15 mouse cellular contexts compared by ENCODE assay signal in the genomic region with DNA sequence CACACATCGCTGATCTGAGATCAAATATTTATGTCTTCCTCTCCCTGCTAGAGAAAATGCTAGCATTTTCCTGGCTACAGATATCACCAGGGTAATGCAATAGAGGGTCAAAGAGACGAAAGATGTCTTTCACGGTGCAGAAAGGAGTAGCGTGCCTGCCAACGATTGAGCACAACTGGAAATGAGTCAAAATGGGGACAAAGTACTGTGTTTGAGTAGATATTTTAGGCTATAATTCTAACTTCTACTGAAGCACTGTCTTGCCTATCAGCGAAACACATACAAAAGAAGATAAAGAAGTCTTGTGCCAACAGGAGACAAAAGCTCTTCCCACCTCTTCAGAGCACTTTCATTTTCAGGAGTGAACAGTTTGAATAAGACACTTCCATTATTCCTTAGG. TPM values are rescaled to one million over a fixed set of nuclear protein-coding genes. Genes with fewer than 3 reads are reported as not detected.
A peak's percentile ranks its signal among the peaks of the same experiment; 100 is the strongest.
DNase-seq lines count a peak whose midpoint lies in the region; ATAC-seq and TF ChIP-seq lines count a peak whose summit lies in the region.
"Had no signal": no experiment of that assay in that cellular context is flagged by ENCODE, and none has a peak within 500 bp of the region (broad histone marks: within the 10 kb centered on the region; RNA-seq: fewer than 3 reads in every experiment).

No protein-coding gene starts in this region.

- WGBS in intestine, embryonic 15.5 days: 61% methylated on average over 6 of the region's 6 CpGs
- WGBS in small intestine, adult 2 months: 28% methylated on average over 6 of the region's 6 CpGs

- H3K4me3 ChIP-seq in MEL (ENCODE audit: control insufficient read depth in 1 of 2, insufficient read depth in 1 of 2, low read depth in 2 of 2, low read length in 2 of 2): peak overlapping the region; percentile 54 to 62
- no peak overlapping the region for H3K4me3 ChIP-seq in intestine, embryonic 15.5 days (replicated peaks)
- no peak overlapping the region for H3K4me3 ChIP-seq in small intestine, adult 2 months (ENCODE audit: low read depth, low read length)
- H3K4me3 ChIP-seq: forebrain, embryonic 10.5 days; gastrocnemius, adult 2 months; hindbrain, embryonic 10.5 days had no signal

- peaks cover 0 to 31% of the 10 kb centered on the region in 2 experiments; a peak in 2 of 4 replicates for H3K36me3 ChIP-seq in MEL (ENCODE audit: control insufficient read depth in 1 of 2, insufficient read depth in 2 of 2, low read length in 2 of 2)
- no peaks in the 10 kb centered on the region for H3K36me3 ChIP-seq in intestine, embryonic 15.5 days
- no peaks in the 10 kb centered on the region for H3K36me3 ChIP-seq in small intestine, adult 2 months (ENCODE audit: control insufficient read depth, insufficient read depth, low read length)
- H3K36me3 ChIP-seq: forebrain, embryonic 10.5 days; hindbrain, embryonic 10.5 days had no signal

- ATAC-seq in intestine, embryonic 15.5 days: no peak
- peak; percentile 35; the same call in 1 of the 2 replicates for ATAC-seq in megakaryocyte-erythroid progenitor cell, adult 5-6 weeks (replicated peaks; ENCODE audit: low FRiP score, low TSS enrichment, poor library complexity, severe bottlenecking)
- ATAC-seq: forebrain, postnatal 0 days; hindbrain, postnatal 0 days had no signal

- peak; percentile 45 to 58; a peak in 3 of 4 replicates for TF ChIP-seq EP300 in MEL (IDR thresholded peaks at IDR 0.05; ENCODE audit: low read depth in 1 of 2, low read length in 2 of 2)

- TF ChIP-seq POLR2A in MEL (IDR thresholded peaks at IDR 0.05; ENCODE audit: control insufficient read depth in 1 of 2, insufficient read depth in 1 of 2, low read depth in 1 of 2, low read length in 2 of 2, poor library complexity in 1 of 2): no peak
- TF ChIP-seq POLR2A in small intestine, adult 2 months (IDR thresholded peaks at IDR 0.05; ENCODE audit: low read depth, low read length): no peak

- TF ChIP-seq RAD21 in MEL (IDR thresholded peaks at IDR 0.05; ENCODE audit: low read depth, low read length): no peak

- DNase-seq in MEL (ENCODE audit: low read depth, low spot score): peak; percentile 75
- DNase-seq in heart, adult 18-20 months: no peak
- DNase-seq in cerebellum, adult 8-10 months: no peak
- DNase-seq: cerebellum, adult 11-12 months; heart, adult 11 months had no signal

- no peaks in the 10 kb centered on the region for H3K27me3 ChIP-seq in MEL (ENCODE audit: control insufficient read depth in 1 of 2, insufficient read depth in 2 of 2, low read length in 2 of 2)
- H3K27me3 ChIP-seq in intestine, embryonic 15.5 days (replicated peaks): no peaks in the 10 kb centered on the region
- no peaks in the 10 kb centered on the region for H3K27me3 ChIP-seq in small intestine, adult 2 months (ENCODE audit: control insufficient read depth, insufficient read depth, low read length)

- peaks cover 1% of the 10 kb centered on the region; the same call in 1 of the 2 replicates for H3K79me2 ChIP-seq in MEL (ENCODE audit: control insufficient read depth, insufficient read depth, low read length, poor library complexity)

- peaks cover 6 to 31% of the 10 kb centered on the region in 2 experiments for H3K4me1 ChIP-seq in MEL (ENCODE audit: control insufficient read depth in 1 of 2, insufficient read depth in 2 of 2, low read length in 2 of 2)
- no peaks in the 10 kb centered on the region for H3K4me1 ChIP-seq in intestine, embryonic 15.5 days (replicated peaks)
- peaks cover 5% of the 10 kb centered on the region; the same call in 1 of the 2 replicates for H3K4me1 ChIP-seq in small intestine, adult 2 months (ENCODE audit: control insufficient read depth, insufficient read depth, insufficient read length, low read length)
- H3K4me1 ChIP-seq: hindbrain, embryonic 10.5 days had no signal

- peak overlapping the region; percentile 66 for H3K9ac ChIP-seq in MEL (ENCODE audit: control insufficient read depth, low read depth, low read length, poor library complexity, severe bottlenecking)
- no peak overlapping the region for H3K9ac ChIP-seq in intestine, embryonic 15.5 days
- H3K9ac ChIP-seq: forebrain, postnatal 0 days; hindbrain, embryonic 14.5 days had no signal

- no peaks in the 10 kb centered on the region for H3K9me3 ChIP-seq in MEL (replicated peaks; ENCODE audit: insufficient read depth, low read length)
- H3K9me3 ChIP-seq in intestine, embryonic 15.5 days: no peaks in the 10 kb centered on the region
- H3K9me3 ChIP-seq: forebrain, embryonic 10.5 days; hindbrain, embryonic 10.5 days had no signal

- H3K27ac ChIP-seq in MEL (ENCODE audit: control insufficient read depth, low read depth, low read length): peak overlapping the region; percentile 76
- no peak overlapping the region for H3K27ac ChIP-seq in intestine, embryonic 15.5 days
- peak overlapping the region; percentile 81 for H3K27ac ChIP-seq in small intestine, adult 2 months (ENCODE audit: insufficient read depth, low read depth, low read length)
- H3K27ac ChIP-seq: forebrain, embryonic 10.5 days; gastrocnemius, adult 2 months; hindbrain, embryonic 10.5 days; hindbrain, embryonic 14.5 days; hindbrain, postnatal 0 days had no signal

- 0 out of 2 replicates have a peak overlapping the region, but pooled peaks have one; percentile 9 for H3K4me2 ChIP-seq in intestine, embryonic 15.5 days (replicated peaks)
- H3K4me2 ChIP-seq: heart, embryonic 11.5 days; hindbrain, embryonic 14.5 days had no signal

- no peak; a peak in 1 of 6 replicates for TF ChIP-seq CTCF in MEL (IDR thresholded peaks at IDR 0.05 in 2 of 3, conservative IDR thresholded peaks at IDR 0.05 in 1 of 3; ENCODE audit: control insufficient read depth in 1 of 3, insufficient read depth in 1 of 3, low read depth in 2 of 3, low read length in 3 of 3, poor library complexity in 1 of 3, severe bottlenecking in 1 of 3)
- no peak for TF ChIP-seq CTCF in small intestine, adult 2 months (IDR thresholded peaks at IDR 0.05; ENCODE audit: extremely low read depth, insufficient read length, insufficient replicate concordance, low read depth, low read length)

TF ChIP-seq in MEL, 35 proteins besides CTCF, POLR2A, EP300 and RAD21:
- peak; percentile 51; the same call in 1 of the 2 replicates for TF ChIP-seq RCOR1 (IDR thresholded peaks at IDR 0.05; ENCODE audit: low read depth, low read length)
- TF ChIP-seq GATA1 (IDR thresholded peaks at IDR 0.05; ENCODE audit: low read depth, low read length): peak; percentile 77
- TF ChIP-seq MYC (IDR thresholded peaks at IDR 0.05; ENCODE audit: low read depth, low read length): no peak
- TF ChIP-seq MAX (IDR thresholded peaks at IDR 0.05; ENCODE audit: low read length): peak; percentile 80
- TF ChIP-seq TBP (IDR thresholded peaks at IDR 0.05; ENCODE audit: low read depth, low read length): no peak
- peak; percentile 47 for TF ChIP-seq TCF12 (IDR thresholded peaks at IDR 0.05; ENCODE audit: low read depth, low read length)
- peak; percentile 57; the same call in 1 of the 2 replicates for TF ChIP-seq ETS1 (IDR thresholded peaks at IDR 0.05; ENCODE audit: low read depth, low read length)
- peak; percentile 44; the same call in 1 of the 2 replicates for TF ChIP-seq MEF2A (IDR thresholded peaks at IDR 0.05; ENCODE audit: extremely low read depth, insufficient replicate concordance, low read depth, low read length, poor library complexity, severe bottlenecking)
- TF ChIP-seq MAZ (IDR thresholded peaks at IDR 0.05; ENCODE audit: low read depth, low read length): no peak
- peak; percentile 20; the same call in 1 of the 2 replicates for TF ChIP-seq SMC3 (IDR thresholded peaks at IDR 0.05; ENCODE audit: low read depth, low read length)
- TF ChIP-seq BHLHE40 (IDR thresholded peaks at IDR 0.05; ENCODE audit: borderline replicate concordance, low read depth, low read length): peak; percentile 26; the same call in 1 of the 2 replicates
- TF ChIP-seq GABPA (IDR thresholded peaks at IDR 0.05; ENCODE audit: low read depth, low read length): no peak
- no peak for TF ChIP-seq TAL1 (IDR thresholded peaks at IDR 0.05; ENCODE audit: low read length)
- 0 out of 2 replicates have a peak, but pooled peaks have one; percentile 34 for TF ChIP-seq ZKSCAN1 (IDR thresholded peaks at IDR 0.05; ENCODE audit: low read depth, low read length)
- TF ChIP-seq SIN3A (IDR thresholded peaks at IDR 0.05; ENCODE audit: low read length): peak; percentile 1; the same call in 1 of the 2 replicates
- TF ChIP-seq MYB (IDR thresholded peaks at IDR 0.05; ENCODE audit: low read depth, low read length): no peak
- 0 out of 2 replicates have a peak, but pooled peaks have one; percentile 92 for TF ChIP-seq CHD1 (IDR thresholded peaks at IDR 0.05; ENCODE audit: low read depth, low read length)
- TF ChIP-seq ZNF384 (IDR thresholded peaks at IDR 0.05; ENCODE audit: low read depth, low read length): peak; percentile 38; the same call in 1 of the 2 replicates

RNA-seq across cellular contexts. Expression of a gene that starts 16.4 kb away (rescaled TPM):
- 66.6 and 69.4 TPM in 2 replicates for total RNA-seq in MEL (2012; rRNA removed)
- polyA plus RNA-seq in MEL (2012; ENCODE audit: insufficient read depth in 1 of 2, insufficient read length in 2 of 2, low read depth in 1 of 2, low replicate concordance in 2 of 2, missing spikeins in 1 of 2): 10 to 100 TPM; 54.8 to 61.4 TPM
- 50.4 and 53.8 TPM in 2 replicates for polyA plus RNA-seq in intestine, embryonic 15.5 days (2015; fragmentation: Nextera tagmentation; extraction: Ambion mirVana)
- total RNA-seq in megakaryocyte-erythroid progenitor cell, adult 5-6 weeks (2014; fragmentation: Nextera tagmentation): 11.5 and 18.0 TPM in 2 replicates
- 10.5 and 15.9 TPM in 2 replicates for total RNA-seq in megakaryocyte-erythroid progenitor cell, adult 5-6 weeks (2017)
- 15.1 and 172 TPM in 2 replicates for polyA plus RNA-seq in small intestine, adult 2 months (2012; rRNA removed)
- 10 to 100 TPM; 15.9 to 18.3 TPM for total RNA-seq in heart, adult 18-20 months (2021)

Comparison
In these comparisons a context has a peak if more than half of its experiments do, and no peak if none do; other contexts are left out.
1. H3K4me3 ChIP-seq: peak in MEL (2 of 2); none in intestine, embryonic 15.5 days (single experiment) and small intestine, adult 2 months (single experiment).